Mouse (Mus musculus): ENCODE measurements around the gene Sac3d1.

Gene Sac3d1

DNA sequence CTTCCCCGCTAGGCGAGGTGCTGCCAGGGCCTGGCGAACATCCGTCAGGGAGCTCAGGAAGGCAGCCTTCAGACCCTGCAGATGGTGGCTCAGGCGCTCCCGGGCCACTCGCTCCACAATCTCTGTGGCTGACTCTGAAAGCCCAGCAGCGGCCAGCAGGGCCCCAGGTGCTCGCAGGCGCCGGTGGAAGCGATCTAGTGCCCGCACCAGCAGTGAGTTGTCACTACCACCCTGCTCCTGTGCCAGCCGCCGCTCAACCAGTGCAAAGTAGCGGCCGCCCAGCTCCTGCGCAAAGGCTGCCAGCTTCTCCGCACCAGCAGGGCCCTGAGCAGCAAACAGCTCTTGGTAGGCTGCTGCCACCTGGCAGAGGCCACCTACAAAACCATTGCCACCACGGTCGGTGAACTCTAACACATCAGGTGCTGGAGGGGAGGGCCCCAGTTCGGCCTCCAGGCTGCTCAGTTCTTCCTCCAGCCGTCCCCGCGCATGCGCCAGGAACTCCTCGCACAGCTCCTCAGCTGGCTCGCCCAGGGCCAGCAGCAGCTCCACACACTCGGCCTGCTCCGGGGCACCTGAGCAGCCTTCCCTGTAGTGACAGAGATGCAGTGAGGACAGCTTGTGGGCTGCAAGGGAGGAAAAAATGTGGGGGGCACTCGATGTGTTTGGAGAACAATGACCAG, 47.7 kb downstream of the Sac3d1 start:
- DNase-seq (ENCODE audit: extremely low read depth, insufficient read length, low spot score) = no peak

DNA sequence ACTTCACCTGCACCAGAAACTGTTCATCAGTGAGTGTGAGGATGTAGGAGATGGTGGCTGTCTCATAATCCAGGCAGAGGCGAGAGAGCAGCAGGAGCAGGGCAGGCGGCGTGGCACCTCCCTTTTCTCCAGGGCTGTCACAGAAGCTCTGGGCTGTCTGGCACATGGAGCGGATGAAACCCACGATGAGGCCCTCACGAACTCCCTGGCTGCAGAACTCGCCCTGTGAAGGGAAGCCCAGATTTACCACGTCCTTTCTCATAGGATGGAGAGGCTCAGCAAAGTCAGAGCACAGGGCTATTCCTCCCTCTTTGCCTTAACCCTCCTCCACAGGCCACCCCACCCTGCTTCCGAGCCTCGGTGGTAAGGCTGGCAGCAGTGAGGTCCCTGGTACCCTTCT, 48.6 kb downstream of the Sac3d1 start:
- DNase-seq (ENCODE audit: extremely low read depth, insufficient read length, low spot score) = no peak

DNA sequence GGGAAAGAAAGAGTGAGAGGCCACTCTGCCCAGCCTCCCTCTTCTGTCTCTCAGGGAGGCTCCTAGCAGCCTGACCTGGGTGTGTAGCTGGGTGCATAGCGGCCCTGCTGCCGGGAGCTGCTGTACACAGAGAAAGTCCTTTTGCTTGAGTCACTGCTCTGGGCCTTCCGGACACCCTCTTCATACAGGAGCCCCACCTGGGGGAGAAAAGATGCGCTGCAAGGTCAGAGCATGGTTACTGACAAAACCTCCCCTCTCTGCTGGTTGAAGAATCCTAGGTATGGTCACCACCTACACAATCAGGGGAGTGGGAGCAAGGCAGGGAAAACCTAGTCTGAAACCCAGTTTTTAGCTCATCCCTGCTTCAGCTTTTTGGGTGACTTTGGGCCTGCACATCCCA, 49.5 kb downstream of the Sac3d1 start:
- no peak for DNase-seq (ENCODE audit: extremely low read depth, insufficient read length, low spot score)

- peak; percentile 79 for DNase-seq (ENCODE audit: extremely low read depth, insufficient read length, low spot score)
Observed at GRCm38 (mm10) chr19:6067724-6068415, 50.6 kb downstream of the Sac3d1 start, which contains the start of gene Tm7sf2. Tm7sf2 (minus strand) TSS chr19:6068373.

- DNase-seq (ENCODE audit: extremely low read depth, insufficient read length, low spot score) = peak; percentile 78
Observed at GRCm38 (mm10) chr19:6067011-6067723, 51.3 kb downstream of the Sac3d1 start.

DNA sequence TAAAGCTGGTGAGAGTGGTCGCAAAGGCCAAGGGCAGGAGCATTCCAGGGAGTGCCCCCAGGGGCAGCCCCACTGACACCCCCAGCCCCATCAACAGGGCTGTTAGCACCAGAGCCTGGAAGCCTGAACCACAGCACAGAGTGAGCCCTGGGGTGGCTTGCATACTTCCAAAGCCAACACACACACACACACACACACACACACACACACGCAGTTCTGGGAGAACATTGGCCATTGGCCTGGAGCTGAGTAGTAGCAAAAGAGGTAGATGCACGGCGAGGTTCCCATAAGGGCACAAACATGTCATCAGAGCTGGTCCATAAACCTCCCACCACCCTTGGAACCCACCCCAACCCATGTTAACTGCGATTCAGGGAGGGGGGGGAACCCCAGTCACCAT, 51.9 kb downstream of the Sac3d1 start:
- DNase-seq (ENCODE audit: extremely low read depth, insufficient read length, low spot score) = no peak

All from 3134 (cell line).